Mouse (Mus musculus): ENCODE results near the gene Sh3d19. TPM values are rescaled to one million over a fixed set of nuclear protein-coding genes. Genes with fewer than 3 reads are reported as not detected.

Sh3d19 gene
- polyA plus RNA-seq, 1 experiment from 2014 or later, result 39.9 TPM

- Histone ChIP-seq H3K27me3 (ENCODE audit: control insufficient read depth, insufficient read depth, low read length) (no peaks in the 10 kb centered on the region), H3K27ac (ENCODE audit: low read depth, low read length) (no peak overlapping the region), H3K4me3 (ENCODE audit: low read length) (no peak overlapping the region), H3K4me2 (replicated peaks; ENCODE audit: low read depth, low read length) (no peak overlapping the region), H3K36me3 (ENCODE audit: control insufficient read depth, insufficient read depth, low read length) (no peaks in the 10 kb centered on the region), H3K4me1 (ENCODE audit: control insufficient read depth, insufficient read depth, low read length) (no peaks in the 10 kb centered on the region), H3K9ac (ENCODE audit: low read depth, low read length) (no peak overlapping the region), H3K9me3 (ENCODE audit: control insufficient read depth, low read length) (no peaks in the 10 kb centered on the region)
- WGBS, result 81% methylated on average over 15 of the region's 15 CpGs
- ATAC-seq (ENCODE audit: low FRiP score, low TSS enrichment), result no peak
Measured at GRCm38 (mm10) chr3:86028658-86029375, 57.9 kb downstream of the Sh3d19 start.

GRCm38 (mm10) chr3:86030566-86030965, 59.7 kb downstream of the Sh3d19 start:
- no peak for ATAC-seq (ENCODE audit: low FRiP score, low TSS enrichment)
- Histone ChIP-seq H3K36me3 (ENCODE audit: control insufficient read depth, insufficient read depth, low read length) (no peaks in the 10 kb centered on the region), H3K27me3 (ENCODE audit: control insufficient read depth, insufficient read depth, low read length) (no peaks in the 10 kb centered on the region), H3K9ac (ENCODE audit: low read depth, low read length) (no peak overlapping the region), H3K4me3 (ENCODE audit: low read length) (no peak overlapping the region), H3K9me3 (ENCODE audit: control insufficient read depth, low read length) (no peaks in the 10 kb centered on the region), H3K4me1 (ENCODE audit: control insufficient read depth, insufficient read depth, low read length) (no peaks in the 10 kb centered on the region), H3K4me2 (replicated peaks; ENCODE audit: low read depth, low read length) (no peak overlapping the region), H3K27ac (ENCODE audit: low read depth, low read length) (no peak overlapping the region)
- WGBS, result 80% methylated on average over 4 of the region's 4 CpGs

- no peak for ATAC-seq (ENCODE audit: low FRiP score, low TSS enrichment)
- H3K36me3 ChIP-seq (ENCODE audit: control insufficient read depth, insufficient read depth, low read length), result no peaks in the 10 kb centered on the region
- H3K9ac ChIP-seq (ENCODE audit: low read depth, low read length), result no peak overlapping the region
- no peak overlapping the region for H3K4me2 ChIP-seq (replicated peaks; ENCODE audit: low read depth, low read length)
- 0 out of 2 replicates have a peak, but pooled peaks cover 2% of the 10 kb centered on the region for H3K4me1 ChIP-seq (ENCODE audit: control insufficient read depth, insufficient read depth, low read length)
- no peaks in the 10 kb centered on the region for H3K27me3 ChIP-seq (ENCODE audit: control insufficient read depth, insufficient read depth, low read length)
- H3K9me3 ChIP-seq (ENCODE audit: control insufficient read depth, low read length), result no peaks in the 10 kb centered on the region
- no peak overlapping the region for H3K27ac ChIP-seq (ENCODE audit: low read depth, low read length)
- 67% methylated on average over 9 of the region's 9 CpGs for WGBS
- no peak overlapping the region for H3K4me3 ChIP-seq (ENCODE audit: low read length)
Measured at GRCm38 (mm10) chr3:86033455-86034090, 62.7 kb downstream of the Sh3d19 start.

- Histone ChIP-seq H3K27me3 (ENCODE audit: control insufficient read depth, insufficient read depth, low read length) (no peaks in the 10 kb centered on the region), H3K9me3 (ENCODE audit: control insufficient read depth, low read length) (0 out of 2 replicates have a peak, but pooled peaks cover 3% of the 10 kb centered on the region), H3K4me2 (replicated peaks; ENCODE audit: low read depth, low read length) (no peak overlapping the region), H3K27ac (ENCODE audit: low read depth, low read length) (no peak overlapping the region), H3K4me3 (ENCODE audit: low read length) (no peak overlapping the region), H3K9ac (ENCODE audit: low read depth, low read length) (no peak overlapping the region), H3K4me1 (ENCODE audit: control insufficient read depth, insufficient read depth, low read length) (0 out of 2 replicates have a peak, but pooled peaks cover 4% of the 10 kb centered on the region), H3K36me3 (ENCODE audit: control insufficient read depth, insufficient read depth, low read length) (peaks cover 3% of the 10 kb centered on the region; the same call in 1 of the 2 replicates)
- WGBS, result 92% methylated on average over 9 of the region's 9 CpGs
- no peak for ATAC-seq (ENCODE audit: low FRiP score, low TSS enrichment)
Measured at GRCm38 (mm10) chr3:86037926-86038484, 67.1 kb downstream of the Sh3d19 start.

GRCm38 (mm10) chr3:86038648-86039047, 67.7 kb downstream of the Sh3d19 start:
- WGBS, result 54% methylated on average over 3 of the region's 3 CpGs
- Histone ChIP-seq H3K4me2 (replicated peaks; ENCODE audit: low read depth, low read length) (no peak overlapping the region), H3K9me3 (ENCODE audit: control insufficient read depth, low read length) (0 out of 2 replicates have a peak, but pooled peaks cover 3% of the 10 kb centered on the region), H3K9ac (ENCODE audit: low read depth, low read length) (no peak overlapping the region), H3K4me3 (ENCODE audit: low read length) (no peak overlapping the region), H3K27me3 (ENCODE audit: control insufficient read depth, insufficient read depth, low read length) (no peaks in the 10 kb centered on the region), H3K27ac (ENCODE audit: low read depth, low read length) (no peak overlapping the region), H3K4me1 (ENCODE audit: control insufficient read depth, insufficient read depth, low read length) (0 out of 2 replicates have a peak, but pooled peaks cover 4% of the 10 kb centered on the region), H3K36me3 (ENCODE audit: control insufficient read depth, insufficient read depth, low read length) (peaks cover 4% of the 10 kb centered on the region; the same call in 1 of the 2 replicates)
- ATAC-seq (ENCODE audit: low FRiP score, low TSS enrichment), result no peak; the same call in 1 of the 2 replicates

- 60% methylated on average over 14 of the region's 14 CpGs for WGBS
- Histone ChIP-seq H3K36me3 (ENCODE audit: control insufficient read depth, insufficient read depth, low read length) (peaks cover 4% of the 10 kb centered on the region; the same call in 1 of the 2 replicates), H3K27ac (ENCODE audit: low read depth, low read length) (peak overlapping the region; percentile 26; the same call in 1 of the 2 replicates), H3K4me3 (ENCODE audit: low read length) (no peak overlapping the region; the same call in 1 of the 2 replicates), H3K4me2 (replicated peaks; ENCODE audit: low read depth, low read length) (no peak overlapping the region), H3K27me3 (ENCODE audit: control insufficient read depth, insufficient read depth, low read length) (no peaks in the 10 kb centered on the region), H3K4me1 (ENCODE audit: control insufficient read depth, insufficient read depth, low read length) (0 out of 2 replicates have a peak, but pooled peaks cover 4% of the 10 kb centered on the region), H3K9ac (ENCODE audit: low read depth, low read length) (no peak overlapping the region), H3K9me3 (ENCODE audit: control insufficient read depth, low read length) (0 out of 2 replicates have a peak, but pooled peaks cover 3% of the 10 kb centered on the region)
- no peak for ATAC-seq (ENCODE audit: low FRiP score, low TSS enrichment)
Measured at GRCm38 (mm10) chr3:86040286-86041201, 69.6 kb downstream of the Sh3d19 start.

- H3K4me3 ChIP-seq (ENCODE audit: low read length), result no peak overlapping the region
- no peak for ATAC-seq (ENCODE audit: low FRiP score, low TSS enrichment)
- H3K9ac ChIP-seq (ENCODE audit: low read depth, low read length), result no peak overlapping the region
- WGBS, result 96% methylated on average over 9 of the region's 9 CpGs
- no peak overlapping the region for H3K4me2 ChIP-seq (replicated peaks; ENCODE audit: low read depth, low read length)
- H3K27me3 ChIP-seq (ENCODE audit: control insufficient read depth, insufficient read depth, low read length), result no peaks in the 10 kb centered on the region
- 0 out of 2 replicates have a peak, but pooled peaks cover 2% of the 10 kb centered on the region for H3K4me1 ChIP-seq (ENCODE audit: control insufficient read depth, insufficient read depth, low read length)
- H3K9me3 ChIP-seq (ENCODE audit: control insufficient read depth, low read length), result peaks cover 2% of the 10 kb centered on the region; the same call in 1 of the 2 replicates
- no peak overlapping the region for H3K27ac ChIP-seq (ENCODE audit: low read depth, low read length)
- H3K36me3 ChIP-seq (ENCODE audit: control insufficient read depth, insufficient read depth, low read length), result peaks cover 8% of the 10 kb centered on the region
Measured at GRCm38 (mm10) chr3:86047686-86048408, 76.9 kb downstream of the Sh3d19 start.

GRCm38 (mm10) chr3:86049041-86049440, 78.1 kb downstream of the Sh3d19 start:
- H3K27me3 ChIP-seq (ENCODE audit: control insufficient read depth, insufficient read depth, low read length), result no peaks in the 10 kb centered on the region
- no peak overlapping the region for H3K9ac ChIP-seq (ENCODE audit: low read depth, low read length)
- 77% methylated on average over 2 of the region's 2 CpGs for WGBS
- no peak overlapping the region for H3K4me2 ChIP-seq (replicated peaks; ENCODE audit: low read depth, low read length)
- H3K27ac ChIP-seq (ENCODE audit: low read depth, low read length), result no peak overlapping the region
- H3K9me3 ChIP-seq (ENCODE audit: control insufficient read depth, low read length), result peaks cover 2% of the 10 kb centered on the region; the same call in 1 of the 2 replicates
- H3K36me3 ChIP-seq (ENCODE audit: control insufficient read depth, insufficient read depth, low read length), result peaks cover 5% of the 10 kb centered on the region
- H3K4me3 ChIP-seq (ENCODE audit: low read length), result no peak overlapping the region
- 0 out of 2 replicates have a peak, but pooled peaks cover 2% of the 10 kb centered on the region for H3K4me1 ChIP-seq (ENCODE audit: control insufficient read depth, insufficient read depth, low read length)
- no peak for ATAC-seq (ENCODE audit: low FRiP score, low TSS enrichment)

Data from kidney, embryonic 14.5 days (tissue).